Mouse (Mus musculus) bone marrow macrophage, adult 2 months (primary cell): ENCODE data around the gene Sept8.

Experiments
- CTCF ChIP-seq: IDR thresholded peaks from 2 replicates; pipeline ENCODE4 v1.5.1; 2012; ENCODE audit warnings: low read depth, mild to moderate bottlenecking, low read length, moderate library complexity
- POLR2A ChIP-seq: IDR thresholded peaks from 2 replicates; pipeline ENCODE4 v1.6.1; 2012; ENCODE audit warnings: mild to moderate bottlenecking, low read depth, low read length, borderline replicate concordance

- no peak for TF ChIP-seq POLR2A
- no peak for TF ChIP-seq CTCF
These were observed 8.7 kb upstream of the Sept8 start for GRCm38 (mm10) chr11:53510351-53510750.
